In genomic region chr8:11701033-11701362, GRCm38 (mm10) we compare ENCODE assay signal across 9 mouse cellular contexts. TPM values are rescaled to one million over a fixed set of nuclear protein-coding genes. Genes with fewer than 3 reads are reported as not detected.
DNase-seq lines count a peak whose midpoint lies in the region; ATAC-seq and TF ChIP-seq lines count a peak whose summit lies in the region.
"Had no signal": no experiment of that assay in that cellular context is flagged by ENCODE, and none has a peak within 500 bp of the region (broad histone marks: within the 10 kb centered on the region; RNA-seq: fewer than 3 reads in every experiment).

Gene 1700016D06Rik (minus strand): TSS chr8:11701063.

- ATAC-seq in heart, embryonic 16.5 days (replicated peaks; ENCODE audit: extremely low read depth, insufficient read depth, low FRiP score): no peak
- ATAC-seq in embryonic facial prominence, embryonic 12.5 days (ENCODE audit: insufficient number of reproducible peaks, insufficient read depth, low FRiP score, low TSS enrichment): no peak
- ATAC-seq in hindbrain, postnatal 0 days: no peak
- no peak for ATAC-seq in midbrain, embryonic 15.5 days (replicated peaks)
- ATAC-seq in activated CD4-positive, CD25-positive, alpha-beta regulatory T cell, adult 4 months: no peak

- peaks cover 12% of the 10 kb centered on the region for H3K4me1 ChIP-seq in heart, embryonic 16.5 days (ENCODE audit: control insufficient read depth, insufficient read depth, low read length)
- peaks cover 2% of the 10 kb centered on the region; the same call in 1 of the 2 replicates for H3K4me1 ChIP-seq in embryonic facial prominence, embryonic 12.5 days
- peaks cover 5% of the 10 kb centered on the region; the same call in 1 of the 2 replicates for H3K4me1 ChIP-seq in hindbrain, postnatal 0 days (ENCODE audit: insufficient read depth, low read length)
- H3K4me1 ChIP-seq in midbrain, embryonic 15.5 days: peaks cover 4% of the 10 kb centered on the region; the same call in 1 of the 2 replicates

- intact Hi-C loops in heart, postnatal 10 days (cut with DNase I): loop anchor here (2.0 to 5.0 kb wide), 3 partner anchors 69 to 152 kb away; no protein-coding TSS in a partner anchor

- H3K27ac ChIP-seq in heart, embryonic 16.5 days (ENCODE audit: low read length): 0 out of 2 replicates have a peak within 1 kb of the TSS, but pooled peaks have one; percentile 26
- H3K27ac ChIP-seq in embryonic facial prominence, embryonic 12.5 days: no peak within 1 kb of the TSS
- H3K27ac ChIP-seq in hindbrain, postnatal 0 days: no peak within 1 kb of the TSS
- H3K27ac ChIP-seq in midbrain, embryonic 15.5 days: no peak within 1 kb of the TSS

- H3K4me2 ChIP-seq in heart, embryonic 16.5 days (ENCODE audit: low read depth, low read length): peak within 1 kb of the TSS; percentile 56
- peak within 1 kb of the TSS; percentile 34 for H3K4me2 ChIP-seq in embryonic facial prominence, embryonic 12.5 days (replicated peaks)
- H3K4me2 ChIP-seq in hindbrain, postnatal 0 days (ENCODE audit: low read depth, low read length): peak within 1 kb of the TSS; percentile 47
- peak within 1 kb of the TSS; percentile 48 for H3K4me2 ChIP-seq in midbrain, embryonic 15.5 days

- H3K27me3 ChIP-seq in heart, embryonic 16.5 days (ENCODE audit: control insufficient read depth, insufficient read depth, low read length): no peaks in the 10 kb centered on the region
- peaks cover 5% of the 10 kb centered on the region; the same call in 1 of the 2 replicates for H3K27me3 ChIP-seq in embryonic facial prominence, embryonic 12.5 days
- H3K27me3 ChIP-seq in hindbrain, postnatal 0 days (ENCODE audit: insufficient read depth, low read length): no peaks in the 10 kb centered on the region
- no peaks in the 10 kb centered on the region; the same call in 1 of the 2 replicates for H3K27me3 ChIP-seq in midbrain, embryonic 15.5 days (replicated peaks)

- no peak for DNase-seq in heart, postnatal 10 days
- no peak for DNase-seq in hindbrain, postnatal 0 days (ENCODE audit: low spot score)
- DNase-seq in frontal cortex, postnatal 10 days (ENCODE audit: low spot score in 2 of 2): no peak
- no peak for DNase-seq in cerebellum, adult 9-10 months

- no peaks in the 10 kb centered on the region for H3K36me3 ChIP-seq in heart, embryonic 16.5 days (ENCODE audit: control insufficient read depth, insufficient read depth)
- no peaks in the 10 kb centered on the region for H3K36me3 ChIP-seq in embryonic facial prominence, embryonic 12.5 days
- no peaks in the 10 kb centered on the region for H3K36me3 ChIP-seq in hindbrain, postnatal 0 days (ENCODE audit: insufficient read depth, low read length)
- no peaks in the 10 kb centered on the region for H3K36me3 ChIP-seq in midbrain, embryonic 15.5 days (replicated peaks)

- no peak for TF ChIP-seq CTCF in hindbrain, postnatal 0 days (IDR thresholded peaks at IDR 0.05; ENCODE audit: low read depth)

- 55% methylated on average over 6 of the region's 6 CpGs for WGBS in heart, embryonic 16.5 days
- 61% methylated on average over 6 of the region's 6 CpGs for WGBS in embryonic facial prominence, embryonic 12.5 days
- 71% methylated on average over 6 of the region's 6 CpGs for WGBS in hindbrain, postnatal 0 days
- 78% methylated on average over 6 of the region's 6 CpGs for WGBS in midbrain, embryonic 15.5 days

- peak within 1 kb of the TSS; percentile 31 for H3K4me3 ChIP-seq in heart, embryonic 16.5 days (ENCODE audit: low read length)
- H3K4me3 ChIP-seq in embryonic facial prominence, embryonic 12.5 days: peak within 1 kb of the TSS; percentile 2; the same call in 1 of the 2 replicates
- no peak within 1 kb of the TSS for H3K4me3 ChIP-seq in hindbrain, postnatal 0 days (ENCODE audit: low read length)
- peak within 1 kb of the TSS; percentile 17; the same call in 1 of the 2 replicates for H3K4me3 ChIP-seq in midbrain, embryonic 15.5 days

- no peaks in the 10 kb centered on the region for H3K9me3 ChIP-seq in heart, embryonic 16.5 days (replicated peaks; ENCODE audit: control insufficient read depth, low read length)
- H3K9me3 ChIP-seq in embryonic facial prominence, embryonic 12.5 days: no peaks in the 10 kb centered on the region
- H3K9me3 ChIP-seq in hindbrain, postnatal 0 days (ENCODE audit: low read length): no peaks in the 10 kb centered on the region
- H3K9me3 ChIP-seq in midbrain, embryonic 15.5 days: no peaks in the 10 kb centered on the region

- peak within 1 kb of the TSS; percentile 51 for H3K9ac ChIP-seq in heart, embryonic 16.5 days (ENCODE audit: low read length)
- 0 out of 2 replicates have a peak within 1 kb of the TSS, but pooled peaks have one; percentile 25 for H3K9ac ChIP-seq in embryonic facial prominence, embryonic 12.5 days
- peak within 1 kb of the TSS; percentile 33; the same call in 1 of the 2 replicates for H3K9ac ChIP-seq in hindbrain, postnatal 0 days (replicated peaks; ENCODE audit: low read length)
- no peak within 1 kb of the TSS for H3K9ac ChIP-seq in midbrain, embryonic 15.5 days

RNA-seq across cellular contexts. Expression of gene 1700016D06Rik, which starts in this region (rescaled TPM):
- polyA plus RNA-seq in heart, embryonic 16.5 days (2015; fragmentation: Nextera tagmentation; extraction: Ambion mirVana): not detected in 2 replicates
- not detected for total RNA-seq in heart, postnatal 10 days (2021)
- polyA plus RNA-seq in embryonic facial prominence, embryonic 12.5 days (2016; fragmentation: Nextera tagmentation; extraction: Ambion mirVana): not detected in 2 replicates
- total RNA-seq in hindbrain, postnatal 0 days (2014; rRNA removed): not detected in 2 replicates
- polyA plus RNA-seq in hindbrain, postnatal 0 days (2015; fragmentation: Nextera tagmentation; extraction: Ambion mirVana): 0.82 TPM in 1 of 2 replicates, not detected in the other
- 0.24 TPM in 1 of 2 replicates, not detected in the other for polyA plus RNA-seq in midbrain, embryonic 15.5 days (2015; fragmentation: Nextera tagmentation; extraction: Ambion mirVana)
- under 1 TPM in 1 of 2 experiments, not detected in 1; 0.52 TPM for polyA plus RNA-seq in activated CD4-positive, CD25-positive, alpha-beta regulatory T cell, adult 4 months (2017; shearing (Covaris generic))
- total RNA-seq: CH12.LX had no signal
